Mouse (Mus musculus): ENCODE results near the gene Cdc14a.

The Cdc14a gene

GRCm38 (mm10) chr3:116325501-116325900 lies 98.3 kb downstream of the Cdc14a start:
- DNase-seq: no peak

- no peak for DNase-seq
Observed at GRCm38 (mm10) chr3:116319696-116320095, 104.1 kb downstream of the Cdc14a start.

GRCm38 (mm10) chr3:116311838-116312237 lies 112.0 kb downstream of the Cdc14a start:
- no peak for DNase-seq

- no peak for DNase-seq
Observed at GRCm38 (mm10) chr3:116311173-116311572, 112.7 kb downstream of the Cdc14a start.

- no peak for DNase-seq
Observed at GRCm38 (mm10) chr3:116310672-116311071, 113.2 kb downstream of the Cdc14a start.

- DNase-seq: no peak
Observed at GRCm38 (mm10) chr3:116310033-116310432, 113.8 kb downstream of the Cdc14a start.

GRCm38 (mm10) chr3:116304800-116305753 lies 118.8 kb downstream of the Cdc14a start:
- no peak for DNase-seq

GRCm38 (mm10) chr3:116302581-116302980 lies 121.3 kb downstream of the Cdc14a start:
- DNase-seq: no peak

- no peak for DNase-seq
Observed at GRCm38 (mm10) chr3:116301754-116302153, 122.1 kb downstream of the Cdc14a start.

GRCm38 (mm10) chr3:116298727-116299126 lies 125.1 kb downstream of the Cdc14a start:
- DNase-seq: no peak

- peak; percentile 36 for DNase-seq
Observed at GRCm38 (mm10) chr3:116298003-116298402, 125.8 kb downstream of the Cdc14a start.

GRCm38 (mm10) chr3:116297170-116297569 lies 126.7 kb downstream of the Cdc14a start:
- DNase-seq: peak; percentile 35

- DNase-seq: no peak
Observed at GRCm38 (mm10) chr3:116290041-116290815, 133.6 kb downstream of the Cdc14a start.

- DNase-seq: no peak
Observed at GRCm38 (mm10) chr3:116288833-116289232, 135.0 kb downstream of the Cdc14a start.

- no peak for DNase-seq
Observed at GRCm38 (mm10) chr3:116284735-116285134, 139.1 kb downstream of the Cdc14a start.

- DNase-seq: no peak
Observed at GRCm38 (mm10) chr3:116283996-116284395, 139.8 kb downstream of the Cdc14a start.

GRCm38 (mm10) chr3:116281663-116282062 lies 142.2 kb downstream of the Cdc14a start:
- no peak for DNase-seq

GRCm38 (mm10) chr3:116277146-116277545 lies 146.7 kb downstream of the Cdc14a start:
- DNase-seq: no peak

GRCm38 (mm10) chr3:116271679-116272078 lies 152.2 kb downstream of the Cdc14a start:
- DNase-seq: no peak

GRCm38 (mm10) chr3:116267036-116267654 lies 156.7 kb downstream of the Cdc14a start:
- no peak for DNase-seq

- DNase-seq: no peak
Observed at GRCm38 (mm10) chr3:116266360-116266759, 157.5 kb downstream of the Cdc14a start.

GRCm38 (mm10) chr3:116263977-116264376 lies 159.9 kb downstream of the Cdc14a start:
- DNase-seq: no peak

GRCm38 (mm10) chr3:116263061-116263460 lies 160.8 kb downstream of the Cdc14a start:
- DNase-seq: no peak
